Mouse (Mus musculus) stomach, postnatal 0 days (tissue): ENCODE measurements around the gene Mgll. TPM values are rescaled to one million over a fixed set of nuclear protein-coding genes. Genes with fewer than 3 reads are reported as not detected.

Experiments used
- ATAC-seq: fragments of 200-750 bp; cut with Nextera tagmentation; 2 replicates; pipeline ENCODE4 v1.8.0; 2017; ENCODE audit not compliant: low FRiP score, low TSS enrichment
- DNase-seq: peaks from one replicate; pipeline ENCODE4 v3.0.0-alpha.2; 2016; ENCODE audit warnings: low spot score
- H3K27ac ChIP-seq: fragments of 300-500 bp; sonication (generic); replicated peaks from 2 replicates; pipeline ENCODE4 v1.5.1; 2014; ENCODE audit warnings: mild to moderate bottlenecking, control low read depth
- H3K27me3 ChIP-seq: fragments of 300-500 bp; sonication (generic); 2 replicates; pipeline ENCODE4 v1.6.1; 2014; ENCODE audit warnings: low read length; ENCODE audit not compliant: control insufficient read depth, insufficient read depth
- H3K36me3 ChIP-seq: fragments of 300-500 bp; sonication (generic); 2 replicates; pipeline ENCODE4 v1.6.1; 2014; ENCODE audit warnings: low read length, mixed read lengths; ENCODE audit not compliant: control insufficient read depth, insufficient read depth
- H3K4me1 ChIP-seq: fragments of 300-500 bp; sonication (generic); replicated peaks from 2 replicates; pipeline ENCODE4 v1.6.1; 2014; ENCODE audit warnings: antibody characterized with exemption; ENCODE audit not compliant: control insufficient read depth, insufficient read depth
- H3K4me2 ChIP-seq: fragments of 300-500 bp; sonication (generic); replicated peaks from 2 replicates; pipeline ENCODE4 v1.6.1; 2014; ENCODE audit warnings: low read depth, mild to moderate bottlenecking, control low read depth, moderate library complexity
- H3K4me3 ChIP-seq: fragments of 300-500 bp; sonication (generic); 2 replicates; pipeline ENCODE4 v1.5.1; 2014; ENCODE audit warnings: low read depth, low read length, control low read depth
- H3K9ac ChIP-seq: fragments of 300-500 bp; sonication (generic); 2 replicates; pipeline ENCODE4 v1.6.1; 2014; ENCODE audit warnings: mild to moderate bottlenecking, low read length, control low read depth, mixed read lengths
- H3K9me3 ChIP-seq: fragments of 300-500 bp; sonication (generic); 2 replicates; pipeline ENCODE4 v1.6.1; 2016; ENCODE audit warnings: low read length; ENCODE audit not compliant: control insufficient read depth
- CTCF ChIP-seq: IDR thresholded peaks from 2 replicates; pipeline ENCODE4 v1.5.1; 2016; ENCODE audit warnings: antibody characterized with exemption, low read depth, mild to moderate bottlenecking, moderate library complexity
- EP300 ChIP-seq: optimal IDR thresholded peaks from 2 replicates; pipeline ENCODE3; 2016; ENCODE audit warnings: antibody characterized with exemption
- WGBS: fragments of 180-500 bp; shearing (Covaris S2); extraction: QIAGEN DNeasy Blood & Tissue Kit; methylation state at CpG from one replicate; pipeline ENCODE4 v1.1.7; 2014; 5-methylcytosine and 5-hydroxymethylcytosine counted together
- polyA plus RNA-seq: library from polyadenylated mRNA; unstranded; fragments of >200 nt; fragmentation: Nextera tagmentation; extraction: Ambion mirVana; gene quantifications from 2 replicates; pipeline ENCODE4 v1.2.1, GENCODE M21; 2015

Mgll gene
- polyA plus RNA-seq, 1 experiment from 2014 or later = 117 TPM

DNA sequence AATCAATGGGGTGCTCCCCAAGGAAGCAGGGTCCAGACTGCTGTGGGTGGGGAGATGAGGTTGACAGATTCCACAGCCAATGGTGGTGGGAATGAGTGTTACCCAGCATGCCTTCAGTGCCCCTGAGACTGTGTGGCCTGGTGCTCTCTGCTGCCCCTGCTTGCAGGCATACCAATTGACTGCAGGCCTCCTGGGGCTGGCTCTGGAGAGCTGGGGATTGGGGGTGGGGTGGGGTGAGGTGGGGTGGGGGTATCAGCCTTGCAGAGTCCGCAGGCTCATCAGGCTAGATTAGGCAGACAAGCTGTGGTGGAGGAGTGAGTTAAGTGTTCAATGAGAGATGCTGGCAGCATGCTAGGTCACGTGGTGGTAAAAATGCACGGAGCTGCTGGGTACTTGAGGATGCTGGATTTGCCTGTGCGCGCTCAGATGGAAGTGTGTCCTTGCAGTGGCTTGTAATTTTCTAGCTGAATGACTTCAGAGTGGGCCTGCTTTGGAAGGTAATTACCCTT, 28.6 kb downstream of the Mgll start:
- Histone ChIP-seq H3K9ac (no peak overlapping the region; the same call in 1 of the 2 replicates), H3K36me3 (no peaks in the 10 kb centered on the region), H3K4me2 (no peak overlapping the region), H3K4me1 (peaks cover 3% of the 10 kb centered on the region; the same call in 1 of the 2 replicates), H3K4me3 (no peak overlapping the region), H3K9me3 (no peaks in the 10 kb centered on the region), H3K27me3 (no peaks in the 10 kb centered on the region), H3K27ac (0 out of 2 replicates have a peak overlapping the region, but pooled peaks have one; percentile 35)
- TF ChIP-seq EP300 = no peak
- TF ChIP-seq CTCF = peak; percentile 46
- WGBS = 59% methylated on average over 5 of the region's 5 CpGs
- DNase-seq (no peak), ATAC-seq (no peak)

- no peak for DNase-seq
- WGBS = 70% methylated on average over 6 of the region's 6 CpGs
- Histone ChIP-seq H3K4me2 (no peak overlapping the region), H3K9me3 (no peaks in the 10 kb centered on the region), H3K27me3 (no peaks in the 10 kb centered on the region), H3K9ac (no peak overlapping the region), H3K4me1 (peaks cover 9% of the 10 kb centered on the region), H3K27ac (no peak overlapping the region), H3K36me3 (no peaks in the 10 kb centered on the region), H3K4me3 (no peak overlapping the region)
- TF ChIP-seq CTCF (no peak), EP300 (no peak)
- no peak for ATAC-seq
These were observed 29.4 kb downstream of the Mgll start for GRCm38 (mm10) chr6:88753578-88753977.

- DNase-seq = no peak
- 41% methylated on average over 4 of the region's 4 CpGs for whole genome bisulfite sequencing
- no peaks in the 10 kb centered on the region for H3K27me3 ChIP-seq
- H3K36me3 ChIP-seq = no peaks in the 10 kb centered on the region
- H3K4me1 ChIP-seq = peaks cover 25% of the 10 kb centered on the region
- no peak overlapping the region for H3K27ac ChIP-seq
- no peak for ATAC-seq
- H3K4me3 ChIP-seq = no peak overlapping the region
- H3K9ac ChIP-seq = no peak overlapping the region
- H3K4me2 ChIP-seq = no peak overlapping the region
- TF ChIP-seq CTCF = no peak
- TF ChIP-seq EP300 = no peak
- H3K9me3 ChIP-seq = no peaks in the 10 kb centered on the region
These were observed 32.8 kb downstream of the Mgll start for GRCm38 (mm10) chr6:88756992-88757391.

DNA sequence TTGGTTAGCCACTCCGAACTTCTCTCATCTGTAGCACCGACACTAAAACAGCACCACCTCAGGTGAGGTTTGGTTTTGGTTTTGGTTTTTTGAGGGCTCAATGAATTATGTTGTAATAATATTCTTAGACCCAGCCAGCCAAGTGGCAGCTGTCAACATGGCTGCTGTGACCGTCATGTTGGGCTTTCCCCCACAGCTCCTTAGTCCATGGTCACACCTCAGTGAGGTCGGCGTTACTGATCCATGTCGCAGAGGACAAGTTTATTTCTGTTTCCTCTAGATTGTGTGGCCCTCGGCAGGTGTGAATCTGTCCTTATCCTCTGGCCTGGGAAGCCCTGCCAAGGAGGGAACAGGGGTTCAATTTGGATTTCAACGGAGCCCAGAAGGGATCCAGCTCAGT, 33.9 kb downstream of the Mgll start:
- 74% methylated on average over 8 of the region's 8 CpGs for WGBS
- ATAC-seq (no peak), DNase-seq (no peak)
- H3K27ac ChIP-seq = peak overlapping the region; percentile 78
- H3K27me3 ChIP-seq = no peaks in the 10 kb centered on the region
- TF ChIP-seq EP300 (no peak), CTCF (no peak)
- no peak overlapping the region for H3K9ac ChIP-seq
- H3K9me3 ChIP-seq = no peaks in the 10 kb centered on the region
- H3K4me2 ChIP-seq = no peak overlapping the region
- peaks cover 26% of the 10 kb centered on the region for H3K4me1 ChIP-seq
- H3K4me3 ChIP-seq = no peak overlapping the region
- no peaks in the 10 kb centered on the region for H3K36me3 ChIP-seq

GRCm38 (mm10) chr6:88758568-88759522, 34.6 kb downstream of the Mgll start:
- Histone ChIP-seq H3K9ac (0 out of 2 replicates have a peak overlapping the region, but pooled peaks have one; percentile 13), H3K36me3 (no peaks in the 10 kb centered on the region), H3K4me1 (peaks cover 31% of the 10 kb centered on the region), H3K27me3 (no peaks in the 10 kb centered on the region), H3K9me3 (no peaks in the 10 kb centered on the region), H3K4me3 (no peak overlapping the region), H3K4me2 (no peak overlapping the region), H3K27ac (peak overlapping the region; percentile 78)
- 48% methylated on average over 10 of the region's 10 CpGs for WGBS
- peak; percentile 39 for DNase-seq
- peak; percentile 36 for ATAC-seq
- peak; percentile 32; the same call in 1 of the 2 replicates for TF ChIP-seq CTCF
- TF ChIP-seq EP300 = no peak
